8 mouse cellular contexts compared by ENCODE assay signal in genomic region chr5:115480101-115480500, GRCm38 (mm10). TPM values are rescaled to one million over a fixed set of nuclear protein-coding genes. Genes with fewer than 3 reads are reported as not detected.
DNase-seq lines count a peak whose midpoint lies in the region; ATAC-seq and TF ChIP-seq lines count a peak whose summit lies in the region.
"Had no signal": no experiment of that assay in that cellular context is flagged by ENCODE, and none has a peak within 500 bp of the region (broad histone marks: within the 10 kb centered on the region; RNA-seq: fewer than 3 reads in every experiment).

No protein-coding gene starts in this region.

- H3K27me3 ChIP-seq in forebrain, embryonic 12.5 days, result peaks cover 39% of the 10 kb centered on the region
- peaks cover 30% of the 10 kb centered on the region for H3K27me3 ChIP-seq in limb, embryonic 13.5 days
- no peaks in the 10 kb centered on the region for H3K27me3 ChIP-seq in neural tube, embryonic 15.5 days (replicated peaks)

- H3K9ac ChIP-seq in forebrain, embryonic 12.5 days, result peak overlapping the region; percentile 17; the same call in 1 of the 2 replicates
- H3K9ac ChIP-seq in limb, embryonic 13.5 days, result peak overlapping the region; percentile 48; the same call in 1 of the 2 replicates
- no peak overlapping the region for H3K9ac ChIP-seq in neural tube, embryonic 15.5 days (replicated peaks)

- H3K36me3 ChIP-seq in forebrain, embryonic 12.5 days (replicated peaks), result no peaks in the 10 kb centered on the region; the same call in 1 of the 2 replicates
- H3K36me3 ChIP-seq in limb, embryonic 13.5 days, result peaks cover 24% of the 10 kb centered on the region
- H3K36me3 ChIP-seq in neural tube, embryonic 15.5 days, result peaks cover 9% of the 10 kb centered on the region; the same call in 1 of the 2 replicates

- H3K4me2 ChIP-seq in forebrain, embryonic 12.5 days, result peak overlapping the region; percentile 38
- peak overlapping the region; percentile 56 for H3K4me2 ChIP-seq in limb, embryonic 13.5 days (replicated peaks)
- H3K4me2 ChIP-seq in neural tube, embryonic 15.5 days, result peak overlapping the region; percentile 46

- DNase-seq in left cerebral cortex, adult 2 months (ENCODE audit: extremely low spot score in 1 of 2, low spot score in 2 of 2), result no peak
- no peak for DNase-seq in left cerebral cortex, postnatal 4 days
- DNase-seq in frontal cortex, adult 2 months (ENCODE audit: extremely low spot score in 1 of 2, low spot score in 1 of 2), result no peak

- no peak for ATAC-seq in forebrain, embryonic 12.5 days (ENCODE audit: low FRiP score)
- no peak for ATAC-seq in limb, embryonic 13.5 days (ENCODE audit: low FRiP score, low read depth)
- ATAC-seq in neural tube, embryonic 15.5 days (ENCODE audit: low FRiP score), result no peak
- ATAC-seq in CD4-positive, CD25-positive, alpha-beta regulatory T cell, adult 4 months, result no peak

- peak overlapping the region; percentile 7; the same call in 1 of the 2 replicates for H3K4me3 ChIP-seq in left cerebral cortex, adult 2 months
- peak overlapping the region; percentile 23 for H3K4me3 ChIP-seq in forebrain, embryonic 12.5 days (replicated peaks)
- H3K4me3 ChIP-seq in limb, embryonic 13.5 days, result peak overlapping the region; percentile 26
- H3K4me3 ChIP-seq in neural tube, embryonic 15.5 days (replicated peaks), result peak overlapping the region; percentile 19

- 13% methylated on average over 27 of the region's 27 CpGs for WGBS in forebrain, embryonic 12.5 days
- 18% methylated on average over 27 of the region's 27 CpGs for WGBS in limb, embryonic 13.5 days
- 22% methylated on average over 27 of the region's 27 CpGs for WGBS in neural tube, embryonic 15.5 days

- no peaks in the 10 kb centered on the region for H3K9me3 ChIP-seq in forebrain, embryonic 12.5 days
- H3K9me3 ChIP-seq in limb, embryonic 13.5 days, result no peaks in the 10 kb centered on the region
- no peaks in the 10 kb centered on the region for H3K9me3 ChIP-seq in neural tube, embryonic 15.5 days (replicated peaks)

- peaks cover 37% of the 10 kb centered on the region for H3K4me1 ChIP-seq in forebrain, embryonic 12.5 days
- peaks cover 27% of the 10 kb centered on the region for H3K4me1 ChIP-seq in limb, embryonic 13.5 days
- peaks cover 49% of the 10 kb centered on the region for H3K4me1 ChIP-seq in neural tube, embryonic 15.5 days

- TF ChIP-seq CTCF in left cerebral cortex, adult 2 months (IDR thresholded peaks at IDR 0.05), result no peak

- H3K27ac ChIP-seq in left cerebral cortex, adult 2 months, result no peak overlapping the region
- H3K27ac ChIP-seq in forebrain, embryonic 12.5 days, result no peak overlapping the region
- no peak overlapping the region for H3K27ac ChIP-seq in limb, embryonic 13.5 days
- no peak overlapping the region for H3K27ac ChIP-seq in neural tube, embryonic 15.5 days (replicated peaks)

- intact Hi-C loops in left cerebral cortex, adult 2 months (cut with DNase I), result no loop called here
- intact Hi-C loops in left cerebral cortex, postnatal 4 days (cut with DNase I), result no loop called here

RNA-seq across cellular contexts. Expression of gene Sirt4, which starts 4.4 kb away (rescaled TPM):
- total RNA-seq in left cerebral cortex, adult 2 months (2021), result 10 to 100 TPM; 40.7 to 43.5 TPM
- 10 to 100 TPM; 28.4 to 31.5 TPM for total RNA-seq in left cerebral cortex, postnatal 4 days (2021)
- polyA plus RNA-seq in forebrain, embryonic 12.5 days (2016; fragmentation: Nextera tagmentation; extraction: Ambion mirVana), result 20.0 and 23.2 TPM in 2 replicates
- polyA plus RNA-seq in limb, embryonic 13.5 days (2015; fragmentation: Nextera tagmentation; extraction: Ambion mirVana), result 25.8 and 27.5 TPM in 2 replicates
- polyA plus RNA-seq in neural tube, embryonic 15.5 days (2015; fragmentation: Nextera tagmentation; extraction: Ambion mirVana), result 31.0 and 37.1 TPM in 2 replicates
- polyA plus RNA-seq in frontal cortex, adult 2 months (2012; rRNA removed), result 86.3 and 86.5 TPM in 2 replicates
- 10 to 100 TPM in 1 of 2 experiments, 1 to 10 TPM in 1; 9.9 to 18.6 TPM for polyA plus RNA-seq in CD4-positive, CD25-positive, alpha-beta regulatory T cell, adult 4 months (2017; shearing (Covaris generic))

RNA-seq across cellular contexts. Expression of gene Pla2g1b, which starts 14.0 kb away (rescaled TPM):
- total RNA-seq in left cerebral cortex, adult 2 months (2021), result not detected
- total RNA-seq in left cerebral cortex, postnatal 4 days (2021), result not detected
- not detected in 2 replicates for polyA plus RNA-seq in forebrain, embryonic 12.5 days (2016; fragmentation: Nextera tagmentation; extraction: Ambion mirVana)
- not detected in 2 replicates for polyA plus RNA-seq in limb, embryonic 13.5 days (2015; fragmentation: Nextera tagmentation; extraction: Ambion mirVana)
- polyA plus RNA-seq in neural tube, embryonic 15.5 days (2015; fragmentation: Nextera tagmentation; extraction: Ambion mirVana), result 0.81 and 1.1 TPM in 2 replicates
- polyA plus RNA-seq in frontal cortex, adult 2 months (2012; rRNA removed), result not detected in 2 replicates
- polyA plus RNA-seq in CD4-positive, CD25-positive, alpha-beta regulatory T cell, adult 4 months (2017; shearing (Covaris generic)), result not detected
- total RNA-seq: adrenal gland, postnatal 36 days had no signal

RNA-seq across cellular contexts. Expression of gene Pxn, which starts 26.4 kb away (rescaled TPM):
- total RNA-seq in left cerebral cortex, adult 2 months (2021), result 10 to 100 TPM; 22.8 to 25.7 TPM
- total RNA-seq in left cerebral cortex, postnatal 4 days (2021), result 10 to 100 TPM; 23.9 to 24.7 TPM
- polyA plus RNA-seq in forebrain, embryonic 12.5 days (2016; fragmentation: Nextera tagmentation; extraction: Ambion mirVana), result 24.6 and 25.3 TPM in 2 replicates
- polyA plus RNA-seq in limb, embryonic 13.5 days (2015; fragmentation: Nextera tagmentation; extraction: Ambion mirVana), result 46.9 and 54.0 TPM in 2 replicates
- polyA plus RNA-seq in neural tube, embryonic 15.5 days (2015; fragmentation: Nextera tagmentation; extraction: Ambion mirVana), result 21.3 and 28.2 TPM in 2 replicates
- polyA plus RNA-seq in frontal cortex, adult 2 months (2012; rRNA removed), result 35.3 and 36.9 TPM in 2 replicates
- polyA plus RNA-seq in CD4-positive, CD25-positive, alpha-beta regulatory T cell, adult 4 months (2017; shearing (Covaris generic)), result 10 to 100 TPM; 14.5 to 23.4 TPM

RNA-seq across cellular contexts. Expression of gene Msi1, which starts 50.7 kb away (rescaled TPM):
- total RNA-seq in left cerebral cortex, adult 2 months (2021), result 10 to 100 TPM; 46.1 to 51.8 TPM
- 100 to 1,000 TPM; 110 to 114 TPM for total RNA-seq in left cerebral cortex, postnatal 4 days (2021)
- 161 and 182 TPM in 2 replicates for polyA plus RNA-seq in forebrain, embryonic 12.5 days (2016; fragmentation: Nextera tagmentation; extraction: Ambion mirVana)
- 18.2 and 18.4 TPM in 2 replicates for polyA plus RNA-seq in limb, embryonic 13.5 days (2015; fragmentation: Nextera tagmentation; extraction: Ambion mirVana)
- polyA plus RNA-seq in neural tube, embryonic 15.5 days (2015; fragmentation: Nextera tagmentation; extraction: Ambion mirVana), result 29.4 and 37.9 TPM in 2 replicates
- polyA plus RNA-seq in frontal cortex, adult 2 months (2012; rRNA removed), result 58.3 and 61.5 TPM in 2 replicates
- polyA plus RNA-seq in CD4-positive, CD25-positive, alpha-beta regulatory T cell, adult 4 months (2017; shearing (Covaris generic)), result not detected
